Mouse (Mus musculus): ENCODE data around the gene Folr1. TPM values are rescaled to one million over a fixed set of nuclear protein-coding genes. Genes with fewer than 3 reads are reported as not detected.

The Folr1 gene
- polyA plus RNA-seq, 1 experiment, result 25.3 TPM

DNA sequence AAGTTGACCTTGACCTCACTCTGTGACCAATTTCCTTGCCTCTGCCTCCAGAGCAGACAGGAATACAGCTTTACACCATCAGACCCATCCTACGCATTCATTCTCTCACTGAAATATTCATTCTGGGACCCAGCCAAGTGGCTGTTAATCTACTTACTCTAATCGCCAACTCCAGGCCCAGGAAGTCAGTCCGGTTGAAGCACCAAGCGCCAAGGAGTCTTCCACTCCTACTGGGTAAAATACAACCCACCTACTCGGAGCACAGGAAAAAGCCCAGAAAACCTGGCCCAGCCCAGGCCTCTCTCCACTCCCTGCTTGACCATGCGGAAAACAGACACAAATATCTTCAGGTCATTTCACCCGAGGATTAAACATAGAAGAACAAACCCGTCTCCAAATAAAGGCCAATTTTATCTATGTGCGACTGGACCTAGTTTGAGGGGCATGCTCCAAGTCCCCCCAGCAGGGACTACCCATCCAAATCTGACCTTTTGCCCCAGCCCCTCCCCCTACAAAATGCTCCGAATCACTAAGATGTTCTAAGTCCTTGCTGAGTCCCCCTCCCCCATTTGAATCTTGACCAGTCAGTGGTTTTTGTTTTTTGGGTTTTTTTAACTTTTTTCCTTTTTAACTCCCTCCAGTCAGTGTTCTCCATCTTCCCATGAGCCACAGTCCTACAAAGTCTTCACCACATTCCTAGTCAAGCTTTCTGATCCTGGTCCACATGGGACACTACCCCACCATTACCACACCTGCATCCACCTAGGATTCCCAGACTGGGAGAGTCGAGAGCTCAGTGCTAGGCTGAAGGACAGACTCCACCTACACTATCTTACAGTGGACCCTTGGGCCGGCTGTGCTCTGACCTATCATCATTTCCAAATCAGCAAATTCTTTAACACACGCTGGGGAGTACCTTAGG is 2.1 kb downstream of the Folr1 start:
- TF ChIP-seq CTCF (IDR thresholded peaks at IDR 0.05; ENCODE audit: borderline replicate concordance, extremely low read depth, insufficient read depth, insufficient read length) (no peak), POLR2A (IDR thresholded peaks at IDR 0.05; ENCODE audit: borderline replicate concordance, extremely low read depth, insufficient read depth, insufficient read length, poor library complexity, severe bottlenecking) (no peak)
- DNase-seq (ENCODE audit: low read depth), result peak; percentile 45

- no peak for DNase-seq (ENCODE audit: low read depth)
- TF ChIP-seq CTCF (IDR thresholded peaks at IDR 0.05; ENCODE audit: borderline replicate concordance, extremely low read depth, insufficient read depth, insufficient read length) (no peak), POLR2A (IDR thresholded peaks at IDR 0.05; ENCODE audit: borderline replicate concordance, extremely low read depth, insufficient read depth, insufficient read length, poor library complexity, severe bottlenecking) (no peak)
These were observed 3.1 kb downstream of the Folr1 start for GRCm38 (mm10) chr7:101867482-101867881.

DNA sequence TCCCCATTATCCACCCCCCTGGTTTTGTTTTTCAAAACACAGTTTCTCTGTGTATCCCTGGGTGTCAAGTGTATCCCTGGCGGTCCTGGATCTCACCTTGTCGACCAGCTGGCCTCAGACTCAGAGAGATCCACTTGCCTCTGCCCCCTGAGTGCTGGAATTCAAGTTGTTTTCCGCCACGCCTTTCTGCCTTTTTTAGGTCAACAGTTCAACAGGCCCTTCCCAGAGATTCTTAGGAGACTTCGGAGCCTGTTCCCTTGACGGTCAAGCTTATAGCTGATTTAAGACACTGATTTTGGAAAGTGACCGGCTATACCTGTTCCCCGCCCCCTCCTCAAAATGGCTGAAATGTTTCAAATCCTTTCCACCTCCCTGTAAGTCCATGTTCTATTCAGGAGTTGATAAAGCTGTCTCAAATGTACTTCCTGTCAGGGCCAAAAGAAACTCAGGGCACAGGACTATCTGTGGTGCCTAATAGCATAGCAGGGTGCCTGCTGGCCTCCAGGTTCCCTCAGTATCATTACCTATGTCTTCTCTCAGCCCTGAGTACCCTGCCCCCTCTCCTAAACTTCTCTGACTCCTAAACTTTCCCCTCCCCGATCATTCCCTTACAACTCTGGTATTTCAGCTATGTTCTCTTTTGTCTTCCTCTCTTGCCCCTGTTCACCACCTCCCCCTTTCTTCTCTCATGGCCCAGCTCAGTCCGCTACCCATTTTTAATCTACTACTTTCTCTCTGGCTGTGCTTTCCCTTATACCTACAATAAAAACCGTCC is 3.9 kb downstream of the Folr1 start:
- TF ChIP-seq POLR2A (IDR thresholded peaks at IDR 0.05; ENCODE audit: borderline replicate concordance, extremely low read depth, insufficient read depth, insufficient read length, poor library complexity, severe bottlenecking), result no peak
- no peak for TF ChIP-seq CTCF (IDR thresholded peaks at IDR 0.05; ENCODE audit: borderline replicate concordance, extremely low read depth, insufficient read depth, insufficient read length)

DNA sequence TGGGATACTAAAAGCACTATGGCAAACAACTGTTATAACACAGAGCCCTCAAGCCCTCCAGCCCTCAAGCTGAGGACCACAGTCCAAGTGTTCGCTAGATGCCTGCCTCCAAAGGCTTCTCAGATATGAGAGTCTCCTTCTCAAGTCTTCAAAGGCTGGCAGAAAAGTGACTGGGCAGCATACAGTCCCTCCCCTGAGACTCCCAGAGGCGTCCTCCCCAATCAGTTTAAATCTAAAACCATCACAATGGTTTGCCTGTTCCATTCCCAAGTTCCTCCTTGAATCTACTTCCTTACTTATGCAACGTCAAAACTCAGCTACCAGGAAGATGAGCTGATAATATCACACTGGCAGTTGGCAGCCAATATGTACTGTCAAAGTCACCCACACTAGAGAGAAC is 7.2 kb downstream of the Folr1 start, which contains the start of gene Anapc15:
Anapc15 (plus strand) TSS at position 301 of the 400 bp plus-strand sequence.
- TF ChIP-seq CTCF (IDR thresholded peaks at IDR 0.05; ENCODE audit: borderline replicate concordance, extremely low read depth, insufficient read depth, insufficient read length) (no peak), POLR2A (IDR thresholded peaks at IDR 0.05; ENCODE audit: borderline replicate concordance, extremely low read depth, insufficient read depth, insufficient read length, poor library complexity, severe bottlenecking) (no peak)

More for the DNA sequence above, 3.9 kb downstream of the Folr1 start:
- no peak for DNase-seq (ENCODE audit: low read depth)

GRCm38 (mm10) chr7:101862291-101862690 is 8.3 kb downstream of the Folr1 start:
- TF ChIP-seq POLR2A (IDR thresholded peaks at IDR 0.05; ENCODE audit: borderline replicate concordance, extremely low read depth, insufficient read depth, insufficient read length, poor library complexity, severe bottlenecking), result no peak
- no peak for TF ChIP-seq CTCF (IDR thresholded peaks at IDR 0.05; ENCODE audit: borderline replicate concordance, extremely low read depth, insufficient read depth, insufficient read length)
- no peak for DNase-seq (ENCODE audit: low read depth)

More for the DNA sequence above, 7.2 kb downstream of the Folr1 start, which contains the start of gene Anapc15:
- DNase-seq (ENCODE audit: low read depth), result no peak

DNA sequence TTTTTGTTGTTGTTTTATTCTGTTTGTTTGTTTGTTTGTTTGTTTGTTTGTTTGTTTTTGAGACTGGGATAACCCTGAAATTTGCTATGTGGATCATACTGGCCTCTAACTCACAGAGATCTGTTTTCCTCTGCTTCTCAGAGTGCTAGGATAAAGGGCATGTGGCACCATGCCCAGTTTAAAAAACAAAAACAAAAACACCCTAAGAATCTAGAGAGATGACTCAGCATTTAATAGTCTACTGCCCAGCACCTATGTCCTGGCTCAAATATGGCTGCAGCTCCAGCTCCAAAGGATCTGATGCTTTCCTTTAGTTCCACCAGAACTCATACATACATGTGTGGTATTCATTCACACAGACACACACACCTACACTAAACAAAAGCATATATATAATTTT is 9.6 kb downstream of the Folr1 start:
- TF ChIP-seq CTCF (IDR thresholded peaks at IDR 0.05; ENCODE audit: borderline replicate concordance, extremely low read depth, insufficient read depth, insufficient read length), result no peak
- no peak for TF ChIP-seq POLR2A (IDR thresholded peaks at IDR 0.05; ENCODE audit: borderline replicate concordance, extremely low read depth, insufficient read depth, insufficient read length, poor library complexity, severe bottlenecking)
- no peak for DNase-seq (ENCODE audit: low read depth)

GRCm38 (mm10) chr7:101858362-101858761 is 12.2 kb downstream of the Folr1 start:
- DNase-seq (ENCODE audit: low read depth), result no peak
- no peak for TF ChIP-seq CTCF (IDR thresholded peaks at IDR 0.05; ENCODE audit: borderline replicate concordance, extremely low read depth, insufficient read depth, insufficient read length)
- TF ChIP-seq POLR2A (IDR thresholded peaks at IDR 0.05; ENCODE audit: borderline replicate concordance, extremely low read depth, insufficient read depth, insufficient read length, poor library complexity, severe bottlenecking), result no peak

- TF ChIP-seq POLR2A (IDR thresholded peaks at IDR 0.05; ENCODE audit: borderline replicate concordance, extremely low read depth, insufficient read depth, insufficient read length, poor library complexity, severe bottlenecking) (no peak), CTCF (IDR thresholded peaks at IDR 0.05; ENCODE audit: borderline replicate concordance, extremely low read depth, insufficient read depth, insufficient read length) (no peak)
- no peak for DNase-seq (ENCODE audit: low read depth)
These were observed 13.5 kb downstream of the Folr1 start, which contains the start of gene Folr2 for GRCm38 (mm10) chr7:101857094-101857493. Gene Folr2, minus strand, starts transcription at chr7:101857194.

DNA sequence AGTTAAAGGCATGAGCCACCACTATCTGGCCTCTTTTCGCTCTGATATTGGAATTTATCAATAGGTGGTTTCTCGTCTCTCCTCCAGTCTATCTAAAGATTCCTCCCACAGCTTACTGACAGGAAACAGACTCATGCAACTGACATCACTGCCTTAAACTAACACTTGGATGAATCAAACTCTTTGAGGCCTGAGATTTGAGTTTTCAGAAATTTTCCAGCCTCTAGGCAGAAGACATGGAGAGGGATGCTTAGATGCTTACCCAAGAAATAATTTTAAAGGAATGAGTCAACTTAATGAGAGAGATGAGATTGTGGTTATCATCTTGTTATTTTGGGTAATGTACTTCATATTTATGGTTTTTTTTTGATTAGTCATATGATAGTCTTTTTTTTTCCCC is 16.8 kb downstream of the Folr1 start:
- no peak for DNase-seq (ENCODE audit: low read depth)
- TF ChIP-seq POLR2A (IDR thresholded peaks at IDR 0.05; ENCODE audit: borderline replicate concordance, extremely low read depth, insufficient read depth, insufficient read length, poor library complexity, severe bottlenecking), result no peak
- no peak for TF ChIP-seq CTCF (IDR thresholded peaks at IDR 0.05; ENCODE audit: borderline replicate concordance, extremely low read depth, insufficient read depth, insufficient read length)

DNA sequence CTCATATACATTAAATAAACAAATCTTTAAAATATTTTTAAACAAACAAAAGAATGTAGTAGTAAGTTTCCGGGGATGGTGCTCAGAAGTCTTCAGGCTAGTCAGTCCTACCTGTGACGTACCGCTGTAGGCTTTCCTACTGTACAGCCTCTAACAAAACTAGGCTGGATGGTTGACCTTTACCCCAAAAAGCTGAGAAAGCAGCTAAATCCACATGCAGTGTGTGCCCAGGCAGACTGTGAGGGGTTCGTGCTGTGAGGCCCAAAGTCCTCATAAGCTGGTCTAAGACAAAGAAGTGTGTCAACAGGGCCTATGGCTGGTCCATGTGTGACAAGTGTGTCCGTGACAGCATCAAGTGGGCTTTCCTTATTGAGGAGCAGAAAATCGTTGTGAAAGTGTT is 17.7 kb downstream of the Folr1 start:
- no peak for DNase-seq (ENCODE audit: low read depth)
- TF ChIP-seq POLR2A (IDR thresholded peaks at IDR 0.05; ENCODE audit: borderline replicate concordance, extremely low read depth, insufficient read depth, insufficient read length, poor library complexity, severe bottlenecking) (no peak), CTCF (IDR thresholded peaks at IDR 0.05; ENCODE audit: borderline replicate concordance, extremely low read depth, insufficient read depth, insufficient read length) (no peak)

GRCm38 (mm10) chr7:101851689-101852088 is 18.9 kb downstream of the Folr1 start:
- no peak for TF ChIP-seq CTCF (IDR thresholded peaks at IDR 0.05; ENCODE audit: borderline replicate concordance, extremely low read depth, insufficient read depth, insufficient read length)
- no peak for TF ChIP-seq POLR2A (IDR thresholded peaks at IDR 0.05; ENCODE audit: borderline replicate concordance, extremely low read depth, insufficient read depth, insufficient read length, poor library complexity, severe bottlenecking)
- no peak for DNase-seq (ENCODE audit: low read depth)
